Mouse (Mus musculus): ENCODE data around the gene Ap2a1.
A peak's percentile ranks its signal among the peaks of the same experiment; 100 is the strongest.
"Not testable (repeated sequence)": the region's sequence is repeated elsewhere in the genome, so short reads cannot be mapped to it uniquely, and the experiment has no call there.

Ap2a1 gene

DNA sequence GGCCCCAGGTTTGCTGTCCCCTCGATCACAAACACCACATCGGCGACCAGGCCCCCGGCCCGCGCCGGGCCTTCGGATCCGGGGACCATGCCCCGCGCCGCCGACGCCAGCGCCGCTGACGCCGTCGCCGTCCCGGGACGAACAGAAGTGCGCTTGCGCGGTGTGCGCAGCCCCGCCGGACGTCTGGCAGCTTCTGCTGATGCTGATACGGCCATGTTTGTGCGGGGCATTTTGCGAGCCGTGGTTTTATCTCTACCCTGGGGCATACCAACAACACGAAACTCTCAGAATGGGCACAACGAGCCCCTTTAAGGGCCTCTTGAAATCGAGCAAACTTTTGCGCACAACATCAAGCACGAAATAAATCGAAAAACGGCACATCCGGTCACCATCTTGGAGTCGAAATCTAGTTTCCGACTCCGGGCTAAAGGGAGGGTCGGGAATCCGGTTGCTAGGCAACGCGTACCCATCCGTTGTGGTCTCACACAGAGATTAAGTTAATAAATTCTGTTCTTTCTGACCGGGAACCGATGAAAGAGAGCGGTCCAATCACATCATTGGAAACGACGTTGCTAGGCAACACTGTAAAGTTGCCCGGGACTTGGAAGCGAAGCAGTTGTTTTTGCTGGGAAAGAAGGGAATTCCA is 36.9 kb downstream of the Ap2a1 start, which contains the start of gene Med25:
TSS of gene Med25 (minus strand) at position 437 of the 646 bp plus-strand sequence.
- peak; percentile 97 for DNase-seq

DNA sequence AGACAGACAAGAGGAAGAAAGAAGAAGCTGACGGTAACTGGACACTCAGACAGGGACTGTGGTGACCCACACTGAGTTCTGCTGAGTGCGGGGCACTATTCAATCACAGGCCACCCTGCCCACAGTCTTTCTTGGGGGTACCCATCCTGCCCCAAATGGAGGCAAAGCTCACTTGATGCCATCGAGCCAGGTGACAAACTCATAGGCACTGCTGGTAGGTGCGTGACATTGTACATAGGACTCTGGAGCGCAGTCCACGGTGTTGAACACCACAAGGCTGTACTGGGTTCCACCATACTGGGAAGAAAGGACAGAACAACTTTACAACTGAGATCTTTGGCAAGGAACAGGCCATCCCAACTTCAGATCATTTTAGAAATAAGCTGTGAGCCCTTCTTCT is 37.7 kb downstream of the Ap2a1 start:
- no peak for DNase-seq

DNA sequence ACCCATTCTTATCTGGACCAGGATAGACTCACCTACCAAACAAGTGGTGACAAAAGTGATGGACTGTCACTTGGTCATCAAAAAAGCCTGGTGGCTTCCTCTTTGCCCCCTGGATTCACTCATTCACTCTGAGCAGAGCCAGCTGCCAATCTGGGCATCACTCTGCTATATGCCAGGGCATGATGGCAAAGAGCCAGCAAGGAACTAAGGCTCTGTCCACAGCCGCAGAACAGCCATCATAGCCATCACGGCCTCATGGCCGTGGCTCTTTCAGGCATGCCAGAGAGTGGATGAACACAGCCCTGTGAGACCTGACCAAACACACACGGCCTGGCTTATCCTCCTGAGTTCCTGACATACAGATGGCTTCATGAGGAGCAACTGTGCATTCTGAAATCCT is 38.6 kb downstream of the Ap2a1 start:
- DNase-seq: no peak

DNA sequence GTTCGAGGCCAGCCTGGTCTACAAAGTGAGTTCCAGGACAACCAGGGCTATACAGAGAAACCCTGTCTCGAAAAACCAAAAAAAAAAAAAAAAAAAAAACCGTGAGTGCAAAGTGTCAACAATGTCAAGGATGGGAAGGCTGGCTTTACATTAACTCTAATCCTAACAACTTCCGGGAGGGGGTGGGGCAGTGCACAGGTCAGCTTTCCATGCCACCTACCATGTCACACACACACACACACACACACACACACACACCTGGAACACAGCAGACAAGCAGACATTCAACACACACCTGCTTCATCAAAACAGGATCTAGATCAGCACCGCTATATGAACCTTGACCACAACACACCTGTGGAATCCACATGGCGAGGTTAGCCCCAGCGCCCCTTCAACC is 39.1 kb downstream of the Ap2a1 start:
- no peak for DNase-seq

DNA sequence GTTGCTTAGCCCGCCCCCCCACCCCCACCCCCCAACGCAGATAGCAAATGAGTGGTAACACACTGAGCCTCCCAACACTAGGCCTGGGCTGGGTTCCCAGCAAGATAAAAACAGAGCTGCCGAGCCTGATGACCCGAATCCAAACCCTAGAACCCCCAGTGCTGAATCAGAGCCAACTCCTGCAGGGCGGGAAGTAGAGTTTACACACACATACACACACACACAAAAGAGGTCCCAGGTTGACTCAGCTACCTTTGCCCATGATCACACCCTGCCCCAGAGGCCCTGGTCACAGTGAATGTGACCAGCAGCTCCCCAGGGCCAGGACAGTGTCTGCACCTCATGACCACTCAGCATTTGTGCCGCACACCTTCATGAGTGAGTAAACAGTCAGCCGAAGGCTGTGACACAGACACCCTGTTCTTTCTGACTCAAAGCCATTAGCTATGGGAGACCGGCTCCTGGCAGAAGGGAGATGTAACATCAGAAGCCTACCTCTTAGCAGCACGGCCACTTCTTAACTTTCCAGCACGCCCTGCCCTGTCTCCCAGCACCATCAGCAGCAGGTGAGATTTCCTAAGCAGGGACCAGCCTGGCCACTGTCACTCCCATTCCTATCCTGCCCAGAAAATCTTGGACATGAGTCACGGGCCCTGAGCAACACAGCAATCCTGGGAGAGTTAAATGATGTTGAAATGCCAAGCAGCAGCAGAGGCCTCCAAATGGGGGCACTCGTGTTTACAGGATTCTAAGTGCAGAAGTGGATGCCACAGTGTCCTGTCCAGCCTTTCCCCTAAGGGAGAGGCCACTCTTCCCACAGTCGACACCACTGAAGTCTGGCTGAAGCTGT is 40.8 kb downstream of the Ap2a1 start:
- DNase-seq: no peak

DNA sequence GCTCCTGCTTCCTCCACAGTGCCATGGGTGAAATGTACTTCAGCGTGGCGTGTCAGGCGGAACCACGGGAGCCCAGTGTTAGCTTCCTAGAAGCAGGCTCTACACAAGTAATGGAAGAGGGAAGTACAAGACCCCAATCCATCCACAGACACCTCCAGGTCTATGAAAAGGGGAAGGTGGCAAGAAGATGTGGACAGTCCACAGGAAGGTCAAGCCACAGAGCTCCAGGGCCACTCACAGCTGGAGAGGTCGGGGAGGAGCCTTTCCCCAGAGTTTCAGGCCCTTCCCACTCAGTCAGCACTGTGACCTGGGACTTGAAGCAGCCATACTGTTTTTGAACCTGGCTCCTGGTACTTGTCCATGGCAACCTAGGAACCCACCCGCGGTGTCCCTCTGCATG is 42.3 kb downstream of the Ap2a1 start:
- no peak for DNase-seq

DNA sequence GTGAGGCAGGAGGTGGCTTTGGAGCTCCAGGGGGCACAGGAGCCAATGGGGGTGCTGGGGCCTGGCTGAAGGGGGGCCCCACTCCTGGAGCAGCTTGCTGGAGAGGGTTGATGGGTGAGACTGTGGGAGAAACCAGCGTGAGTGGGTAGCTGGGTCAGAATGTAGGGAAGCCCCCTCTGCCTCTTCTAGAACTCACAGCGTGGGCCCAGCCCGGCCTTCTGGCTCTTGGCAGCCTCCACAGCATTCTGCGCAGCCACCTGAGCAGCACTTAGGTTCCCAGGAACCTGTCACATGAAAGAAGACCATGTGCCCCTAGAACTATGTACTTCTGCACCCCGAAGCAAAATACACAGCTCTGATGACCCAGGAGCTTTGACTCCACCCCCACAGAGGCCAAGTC is 44.7 kb downstream of the Ap2a1 start:
- DNase-seq: no peak

DNA sequence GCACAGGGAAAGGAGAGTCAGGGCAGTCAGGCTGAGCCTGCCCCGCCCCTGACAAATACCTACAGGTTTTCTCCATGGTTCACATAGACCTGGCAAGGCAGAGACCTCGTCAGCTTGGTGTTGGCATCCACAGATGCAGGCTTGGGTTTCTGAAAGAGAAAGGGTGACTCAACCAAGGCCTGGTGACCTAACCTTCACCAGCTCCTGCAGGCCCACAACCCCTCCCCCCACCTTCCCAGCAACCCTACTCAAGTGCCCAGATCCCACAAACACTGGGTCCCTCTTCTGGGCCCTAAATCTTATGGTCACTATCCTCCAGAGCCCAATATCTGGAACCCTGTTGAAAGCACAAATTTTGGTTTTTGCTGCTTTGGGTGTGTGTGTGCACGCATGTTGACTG is 46.3 kb downstream of the Ap2a1 start:
- DNase-seq: no peak

DNA sequence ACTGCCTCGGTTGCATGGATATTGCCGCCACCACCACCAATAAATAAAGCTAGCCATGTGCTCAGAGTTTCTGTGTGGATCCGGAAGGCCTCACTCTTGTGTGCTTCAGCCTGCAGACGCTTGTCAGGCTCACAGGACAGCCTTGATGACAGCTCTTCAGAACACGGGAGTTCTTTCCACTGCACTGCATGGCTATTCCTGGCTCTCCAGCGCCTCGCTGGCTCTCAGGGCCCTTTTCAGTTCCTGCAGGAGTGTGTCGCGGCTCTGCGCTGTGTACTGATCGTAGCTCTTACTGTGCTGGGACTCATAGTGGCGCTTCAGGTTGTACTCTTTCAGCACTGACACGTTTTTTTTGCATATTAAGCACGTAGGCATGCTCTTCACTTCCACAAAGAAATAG is 51.5 kb downstream of the Ap2a1 start:
- no peak for DNase-seq

DNA sequence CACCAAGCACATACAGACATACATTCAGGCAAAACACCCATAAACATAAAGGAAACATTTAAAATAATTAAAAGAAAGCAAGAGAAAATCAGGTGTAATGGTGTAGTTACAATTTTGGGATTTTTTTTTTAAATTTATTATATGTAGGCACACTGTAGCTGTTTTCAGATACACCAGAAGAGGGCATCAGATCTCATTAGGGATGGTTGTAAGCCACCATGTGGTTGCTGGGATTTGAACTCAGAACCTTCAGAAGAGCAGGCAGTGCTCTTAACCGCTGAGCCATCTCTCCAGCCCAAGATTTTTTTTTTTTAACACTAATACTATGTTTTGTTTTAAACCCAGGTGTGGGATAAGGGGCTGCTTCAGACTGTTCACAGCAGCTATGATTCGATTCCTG is 57.5 kb downstream of the Ap2a1 start:
- DNase-seq: not testable (repeated sequence)

DNA sequence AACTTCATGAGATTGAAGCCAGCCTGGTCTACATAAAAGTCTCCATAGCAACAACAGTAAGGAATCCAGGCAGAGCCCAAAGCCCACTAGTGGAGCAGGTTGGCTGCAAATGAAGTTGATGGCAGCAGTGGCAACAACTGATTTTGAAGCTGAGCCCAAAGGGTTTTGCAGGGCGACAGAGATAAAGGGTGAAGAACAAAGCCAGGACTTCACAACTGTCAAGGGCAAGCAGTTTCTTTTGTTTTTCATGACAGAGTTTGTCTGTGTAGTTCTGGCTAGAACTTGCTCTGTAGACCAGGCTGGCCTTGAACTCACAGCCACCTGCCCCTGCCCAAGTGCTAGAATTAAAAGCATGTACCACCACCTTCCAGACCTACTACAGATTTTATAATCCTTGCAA is 58.1 kb downstream of the Ap2a1 start:
- peak; percentile 4 for DNase-seq

DNA sequence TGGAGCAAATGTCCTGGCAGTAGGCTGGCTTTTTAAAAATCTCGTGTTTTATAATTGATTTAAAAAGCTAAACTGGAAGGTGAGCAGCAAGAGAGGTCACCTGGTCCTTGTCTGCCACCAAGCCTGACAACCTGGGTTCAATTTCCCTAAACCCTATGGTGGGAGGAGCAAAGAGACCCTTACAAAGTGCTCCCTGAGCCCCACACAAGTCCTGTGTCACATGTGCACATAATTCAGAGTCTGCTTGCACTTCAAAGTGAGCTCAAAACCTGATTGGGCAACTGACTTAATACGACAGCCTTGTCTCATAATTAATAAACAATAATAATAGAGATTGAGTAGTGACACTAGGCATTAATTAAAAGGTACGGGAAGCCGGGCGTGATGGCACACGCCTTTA is 58.7 kb downstream of the Ap2a1 start:
- peak; percentile 22 for DNase-seq

DNA sequence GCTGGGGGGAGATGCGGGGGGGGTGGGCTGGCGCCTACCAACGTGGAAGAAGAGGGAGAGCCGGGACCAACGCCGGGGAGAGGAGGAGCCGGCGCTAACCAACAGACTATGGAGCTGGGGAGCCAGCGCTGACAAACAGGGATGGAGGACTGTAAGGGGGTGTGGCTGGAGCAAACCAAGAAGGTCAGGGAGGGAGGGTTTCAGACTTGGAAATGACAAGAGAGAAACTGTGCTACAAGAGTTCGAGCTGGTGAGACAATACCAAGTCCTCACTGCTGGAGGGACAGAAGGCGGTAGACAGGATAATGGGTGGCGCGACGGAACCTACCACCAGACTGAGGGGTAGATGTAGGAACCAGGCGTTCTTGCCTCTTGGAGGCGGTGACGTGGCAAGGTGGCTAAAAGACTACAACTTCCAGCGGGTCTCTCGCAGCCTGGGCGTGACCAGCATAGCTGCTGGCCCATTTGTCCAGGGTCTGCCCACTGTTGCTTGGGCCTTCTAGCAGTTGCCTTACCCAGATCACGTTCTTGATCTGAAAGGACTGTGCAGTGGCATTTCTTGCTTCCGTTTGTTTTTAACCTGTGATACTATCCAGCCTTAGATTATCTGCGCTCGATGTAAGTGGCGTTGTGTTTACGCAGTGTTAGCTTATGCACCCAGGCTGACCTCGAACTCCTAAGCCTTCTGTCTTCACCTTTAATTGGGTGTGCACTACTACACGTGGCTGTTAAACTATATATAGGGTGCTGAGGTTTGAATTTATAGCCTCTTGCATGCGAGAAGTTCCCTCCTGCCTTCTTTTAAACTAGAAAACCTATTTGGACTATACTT is 59.4 kb downstream of the Ap2a1 start, which contains the start of gene Ptov1:
TSS of gene Ptov1 (minus strand) at position 92 of the 832 bp plus-strand sequence.
- DNase-seq: peak; percentile 98

DNA sequence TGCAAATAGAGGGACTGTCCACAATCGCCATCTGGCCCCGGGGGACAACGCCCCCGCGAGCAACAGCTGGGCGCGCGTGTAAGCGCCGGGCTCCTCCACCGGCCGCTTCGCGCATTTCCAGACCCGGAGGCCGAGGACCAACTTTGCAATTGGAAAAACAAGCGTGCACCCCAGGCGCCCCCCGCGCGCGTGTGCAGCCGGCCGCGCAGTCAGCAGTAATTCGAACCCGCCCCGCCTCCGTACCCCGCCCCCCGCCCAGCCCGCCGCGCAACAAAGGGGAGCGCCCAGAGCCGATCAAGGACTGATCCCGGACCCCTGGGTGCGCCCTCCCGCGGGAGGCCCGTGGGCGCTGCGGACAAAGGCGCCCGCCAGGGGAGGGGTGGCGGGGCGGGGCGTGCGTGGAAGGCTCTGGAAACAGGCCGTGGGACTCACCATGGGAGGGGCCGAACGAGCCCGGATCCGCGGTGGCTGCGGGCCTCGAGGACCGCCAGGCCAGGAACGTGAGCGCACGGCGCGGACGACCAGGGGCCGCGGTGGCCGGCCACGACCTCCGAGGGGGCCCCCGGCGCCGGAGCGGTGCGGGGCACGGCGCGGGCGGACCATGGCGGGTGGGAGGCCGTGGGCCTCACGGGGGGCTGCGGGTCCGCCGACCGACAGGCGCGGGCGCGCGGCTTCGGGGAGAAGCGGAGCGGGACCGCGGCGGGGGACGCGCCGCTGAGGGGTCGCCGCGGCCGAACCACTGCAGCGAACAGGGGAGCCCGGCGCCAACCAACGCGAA is 60.2 kb downstream of the Ap2a1 start:
- peak; percentile 67 for DNase-seq

DNA sequence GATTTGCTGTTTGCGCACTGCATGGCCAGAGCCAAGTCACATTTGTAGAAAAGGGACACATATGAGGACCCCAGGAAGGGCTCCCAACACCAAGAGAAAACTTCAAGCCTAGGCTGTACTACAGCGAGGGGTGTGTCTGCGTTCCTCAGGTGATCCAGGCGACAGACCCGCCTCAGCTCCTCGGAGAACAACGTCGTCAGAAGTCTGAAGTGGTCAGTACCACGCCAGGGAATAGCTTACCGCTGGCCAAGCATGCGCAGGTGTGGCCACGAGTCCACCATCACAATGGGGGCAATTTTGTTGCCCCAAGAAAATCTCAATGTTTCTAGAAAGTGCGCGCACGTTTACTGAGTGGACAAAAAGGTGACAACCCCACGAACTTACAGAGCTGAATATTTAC is 60.8 kb downstream of the Ap2a1 start:
- peak; percentile 44 for DNase-seq

DNA sequence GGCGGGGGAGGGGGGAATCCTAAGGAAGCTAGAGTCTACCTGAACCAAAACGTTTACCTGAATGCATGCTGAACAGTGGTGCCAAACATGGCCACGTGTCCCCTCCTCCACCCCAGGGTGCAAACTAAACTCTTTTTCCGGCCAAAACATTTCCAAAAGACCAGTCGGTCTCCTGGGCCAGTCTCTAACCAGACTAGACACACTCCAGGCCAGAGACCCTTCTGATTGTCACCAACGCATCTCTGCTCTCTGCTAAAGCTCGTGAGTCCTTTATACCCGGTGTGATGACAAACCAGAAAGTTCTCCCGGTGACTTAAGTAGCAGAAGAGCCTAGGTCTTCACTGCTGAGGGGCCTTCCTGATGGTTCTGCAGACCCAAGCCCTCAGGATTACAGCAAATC is 61.5 kb downstream of the Ap2a1 start:
- DNase-seq: peak; percentile 14

DNA sequence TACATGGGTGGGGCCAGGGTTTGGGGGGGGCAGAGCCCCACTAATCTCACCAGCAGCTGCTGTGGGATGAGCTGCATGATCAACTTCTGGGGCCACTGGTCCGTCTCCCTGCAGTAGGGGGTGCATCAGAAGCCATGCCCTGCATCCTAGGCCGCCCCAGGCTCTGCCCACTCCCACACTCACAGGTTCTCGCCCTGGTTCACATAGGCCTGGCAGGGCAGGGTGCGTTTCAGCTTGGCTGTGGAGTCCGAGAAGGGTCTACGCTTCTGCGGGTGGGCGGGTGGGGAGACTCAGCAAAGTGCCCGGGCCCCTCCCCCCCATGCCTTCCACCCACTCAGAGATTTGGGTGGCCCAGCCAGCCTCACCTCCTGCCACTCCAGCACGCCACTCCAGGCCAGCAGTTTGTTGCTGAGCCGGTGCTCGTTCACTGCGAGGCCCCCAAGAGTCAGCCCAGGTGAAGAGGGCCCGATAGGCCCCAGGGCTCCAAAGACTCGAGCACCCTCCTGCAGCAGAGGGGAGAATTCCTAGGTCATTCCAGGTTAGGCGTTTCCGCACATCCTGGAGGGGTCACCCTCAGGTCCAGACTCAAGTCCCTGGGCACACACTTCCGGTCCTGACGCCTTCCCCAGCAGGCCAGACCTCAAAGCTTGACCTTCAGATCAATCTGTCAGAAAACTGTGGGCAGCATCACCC is 62.1 kb downstream of the Ap2a1 start:
- DNase-seq: peak; percentile 31

DNA sequence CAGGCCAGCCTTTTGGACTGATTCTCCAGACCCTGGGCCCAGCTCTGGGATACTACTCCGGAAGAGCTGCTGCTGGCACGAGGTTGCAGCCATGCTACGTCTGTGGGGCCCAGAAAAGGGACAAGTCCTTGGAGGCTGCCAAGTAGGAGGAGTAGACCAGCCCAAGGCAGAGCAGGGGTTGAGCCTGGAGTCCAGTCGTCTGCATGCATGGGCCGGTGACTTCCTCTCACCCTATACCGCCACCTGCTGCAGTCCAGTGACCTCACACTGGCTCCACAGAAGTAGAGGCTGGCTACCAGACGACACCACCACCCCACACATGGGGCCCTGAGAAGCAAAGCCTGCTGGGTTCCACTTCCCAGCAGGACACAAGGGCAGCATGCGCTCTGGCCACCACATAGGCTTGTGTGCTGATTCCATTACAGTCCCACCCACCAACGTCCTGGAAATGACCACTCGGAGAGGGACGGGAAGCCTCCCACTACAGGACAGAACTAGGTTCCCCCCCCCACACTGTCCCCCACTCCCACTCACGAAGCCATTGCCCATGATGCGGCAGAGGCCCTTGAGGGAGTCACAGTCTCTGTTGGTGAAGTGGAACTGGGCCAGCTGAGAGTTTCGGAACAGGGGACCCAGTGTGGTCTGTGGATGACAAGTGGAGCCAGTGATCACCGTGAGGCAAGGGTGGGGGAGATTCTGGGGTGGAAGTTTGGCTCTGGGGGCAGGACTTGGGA is 62.9 kb downstream of the Ap2a1 start:
- peak; percentile 82 for DNase-seq

DNA sequence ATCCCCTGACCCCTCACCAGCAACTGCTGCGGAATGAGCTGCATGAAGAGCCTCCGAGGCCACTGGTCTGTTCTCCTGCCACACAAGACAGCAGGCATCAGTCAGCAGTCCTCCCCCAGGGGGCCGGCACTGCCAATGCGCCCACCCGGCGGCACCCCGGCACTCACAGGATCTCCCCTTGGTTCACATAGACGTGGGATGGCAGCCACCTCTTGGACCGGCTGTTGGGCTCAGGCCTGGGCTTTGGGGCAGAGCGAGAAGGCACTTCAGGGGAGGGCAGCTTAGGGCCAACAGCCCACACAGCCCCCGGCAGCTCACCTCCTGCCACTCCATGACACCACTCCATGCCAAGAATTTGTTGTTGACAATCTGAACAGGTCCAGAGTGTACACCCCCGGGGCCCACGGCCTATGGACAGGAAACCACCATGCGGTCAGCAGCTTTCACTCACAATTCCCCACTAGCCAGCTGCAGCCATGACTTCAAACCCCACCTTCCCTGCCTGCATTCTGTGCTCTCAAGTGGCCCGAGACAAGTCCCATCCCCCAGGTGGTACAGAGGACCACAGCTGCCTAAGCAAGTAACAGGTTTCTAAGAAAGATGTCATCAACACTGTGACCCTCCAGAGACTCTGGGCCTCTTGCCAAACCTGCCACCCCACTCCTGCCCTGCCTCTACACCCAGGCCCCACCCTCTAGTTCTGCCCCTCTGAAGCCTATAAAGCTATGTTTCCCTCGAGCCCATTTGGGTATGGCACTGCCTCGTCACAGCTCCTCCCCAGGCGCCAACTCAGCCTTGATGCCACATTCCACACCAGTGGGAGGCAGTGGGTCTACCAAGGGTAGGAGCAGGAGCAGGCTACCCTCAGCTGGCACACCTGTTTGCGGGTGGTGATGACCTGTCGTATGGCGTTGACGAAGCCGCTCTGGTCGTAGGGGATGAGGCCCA is 64.4 kb downstream of the Ap2a1 start:
- peak; percentile 15 for DNase-seq

DNA sequence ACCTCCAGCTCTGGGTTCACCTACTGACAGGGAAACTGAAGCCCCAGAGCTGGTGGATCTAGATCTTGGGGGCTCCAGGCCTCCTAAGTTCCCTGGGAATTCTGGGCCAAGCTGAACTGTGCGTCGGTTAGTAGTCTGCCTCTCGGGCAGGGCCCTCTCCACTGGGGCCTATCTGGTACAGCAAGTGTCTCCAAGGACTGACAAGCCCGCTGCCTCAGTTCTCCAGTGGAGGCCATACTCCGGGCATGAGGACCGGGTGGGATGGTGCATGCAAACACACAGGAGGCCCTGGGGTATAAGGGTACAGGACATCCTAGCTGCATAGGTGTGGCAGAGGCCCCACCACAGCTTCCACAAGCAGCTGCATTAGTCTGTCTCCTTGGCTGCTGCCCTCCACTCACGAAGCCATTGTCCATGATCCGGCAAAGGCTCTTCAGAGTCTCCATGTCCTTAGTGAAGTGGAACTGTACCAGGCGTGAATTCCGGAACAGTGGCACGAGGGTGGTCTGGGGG is 65.3 kb downstream of the Ap2a1 start:
- DNase-seq: no peak
